Mouse (Mus musculus) liver, postnatal 0 days (tissue): ENCODE results near the gene Nfkbie.

Source experiments
- CTCF ChIP-seq: sonication (generic); IDR thresholded peaks from 2 replicates; pipeline ENCODE4 v1.5.1; 2016; ENCODE audit warnings: antibody characterized with exemption, low read depth
- EP300 ChIP-seq: IDR thresholded peaks from 2 replicates; pipeline ENCODE4 v1.6.1; 2016; ENCODE audit warnings: antibody characterized with exemption, low read depth, mild to moderate bottlenecking

DNA sequence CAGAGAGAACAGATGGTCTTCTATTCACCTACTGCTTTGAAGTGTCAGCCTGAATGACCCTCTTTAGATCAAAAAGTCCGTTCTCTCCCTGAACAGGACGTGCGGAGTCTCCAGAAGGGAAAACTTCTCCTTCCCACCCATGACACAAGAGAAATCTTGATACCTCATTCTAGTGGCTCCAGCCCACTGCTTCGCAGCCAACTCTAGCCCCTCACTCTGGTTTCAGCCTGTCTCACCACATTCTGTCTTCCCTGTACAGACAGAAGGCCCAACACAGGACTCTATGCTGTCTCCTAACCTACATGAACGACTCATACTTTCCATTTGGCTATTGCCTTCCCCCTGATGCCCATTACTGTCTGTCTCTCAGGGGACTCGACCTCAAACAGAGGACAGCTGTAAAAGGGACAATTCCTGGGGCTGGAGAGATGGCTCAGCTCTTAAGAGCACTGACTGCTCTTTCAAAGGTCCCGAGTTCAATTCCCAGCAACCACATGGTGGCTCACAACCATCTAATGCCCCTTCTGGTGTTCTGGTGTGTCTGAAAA, 4.2 kb upstream of the Nfkbie start:
- TF ChIP-seq CTCF = no peak
- TF ChIP-seq EP300 = no peak
